ENCODE assay signal across 10 mouse cellular contexts in genomic region chr11:102780271-102780985, GRCm38 (mm10). TPM values are rescaled to one million over a fixed set of nuclear protein-coding genes. Genes with fewer than 3 reads are reported as not detected.
DNase-seq lines count a peak whose midpoint lies in the region; ATAC-seq and TF ChIP-seq lines count a peak whose summit lies in the region.
"Had no signal": no experiment of that assay in that cellular context is flagged by ENCODE, and none has a peak within 500 bp of the region (broad histone marks: within the 10 kb centered on the region; RNA-seq: fewer than 3 reads in every experiment).

No protein-coding gene starts in this region.

- H3K4me2 ChIP-seq in kidney, embryonic 14.5 days (replicated peaks; ENCODE audit: low read depth, low read length), result no peak overlapping the region

- DNase-seq in kidney, adult 11 months, result peak; percentile 69
- peak; percentile 87 for DNase-seq in kidney, adult 2 months
- peak; percentile 70 to 82 for DNase-seq in lung, postnatal 4 days
- no peak for DNase-seq in ovary, postnatal 10 days (ENCODE audit: low spot score)
- no peak for DNase-seq in right cerebral cortex, postnatal 4 days
- DNase-seq in layer of hippocampus, postnatal 14 days (ENCODE audit: low spot score in 2 of 2), result no peak

- no peaks in the 10 kb centered on the region for H3K27me3 ChIP-seq in kidney, embryonic 14.5 days (ENCODE audit: control insufficient read depth, insufficient read depth, low read length)
- no peaks in the 10 kb centered on the region for H3K27me3 ChIP-seq in kidney, adult 2 months (replicated peaks; ENCODE audit: control insufficient read depth, insufficient read depth, low read length)

- 39% methylated on average over 11 of the region's 11 CpGs for WGBS in kidney, embryonic 14.5 days
- 61% methylated on average over 11 of the region's 11 CpGs for WGBS in kidney, adult 2 months

- H3K9ac ChIP-seq in kidney, embryonic 14.5 days (ENCODE audit: low read depth, low read length), result no peak overlapping the region

- no peak overlapping the region for H3K4me3 ChIP-seq in kidney, embryonic 14.5 days (ENCODE audit: low read length)
- no peak overlapping the region for H3K4me3 ChIP-seq in cortical plate, adult 2 months (ENCODE audit: insufficient read depth, low read length)
- H3K4me3 ChIP-seq in kidney, adult 2 months (ENCODE audit: insufficient read depth, low read depth, low read length), result no peak overlapping the region

- no peak for TF ChIP-seq CTCF in cortical plate, adult 2 months (IDR thresholded peaks at IDR 0.05; ENCODE audit: extremely low read depth, insufficient read depth, low read length)
- TF ChIP-seq CTCF in kidney, adult 2 months (conservative IDR thresholded peaks at IDR 0.05; ENCODE audit: insufficient read depth, insufficient read length, low read depth, low read length), result no peak

- no peak overlapping the region for H3K27ac ChIP-seq in kidney, embryonic 14.5 days (ENCODE audit: low read depth, low read length)
- no peak overlapping the region; the same call in 1 of the 2 replicates for H3K27ac ChIP-seq in cortical plate, adult 2 months (ENCODE audit: insufficient read depth, low read length)
- peak overlapping the region; percentile 86 for H3K27ac ChIP-seq in kidney, adult 2 months (ENCODE audit: insufficient read depth, low read depth, low read length)
- H3K27ac ChIP-seq: macrophage had no signal

- no peaks in the 10 kb centered on the region; the same call in 1 of the 2 replicates for H3K36me3 ChIP-seq in kidney, embryonic 14.5 days (ENCODE audit: control insufficient read depth, insufficient read depth, low read length)
- no peaks in the 10 kb centered on the region for H3K36me3 ChIP-seq in kidney, adult 2 months (ENCODE audit: control insufficient read depth, insufficient read depth, low read length)
- H3K36me3 ChIP-seq: G1E had no signal

- no peak for ATAC-seq in kidney, embryonic 14.5 days (ENCODE audit: low FRiP score, low TSS enrichment)

- TF ChIP-seq POLR2A in cortical plate, adult 2 months (IDR thresholded peaks at IDR 0.05; ENCODE audit: extremely low read depth, insufficient read depth, low read length), result peak; percentile 24; the same call in 1 of the 2 replicates
- no peak for TF ChIP-seq POLR2A in kidney, adult 2 months (IDR thresholded peaks at IDR 0.05; ENCODE audit: low read depth, low read length)

- H3K4me1 ChIP-seq in kidney, embryonic 14.5 days (ENCODE audit: control insufficient read depth, insufficient read depth, low read length), result peaks cover 25% of the 10 kb centered on the region
- H3K4me1 ChIP-seq in cortical plate, adult 2 months (ENCODE audit: control insufficient read depth, insufficient read depth, low read length), result no peaks in the 10 kb centered on the region
- no peaks in the 10 kb centered on the region for H3K4me1 ChIP-seq in kidney, adult 2 months (ENCODE audit: control insufficient read depth, insufficient read depth, low read length)

- no peaks in the 10 kb centered on the region for H3K9me3 ChIP-seq in kidney, embryonic 14.5 days (ENCODE audit: control insufficient read depth, low read length)
- H3K9me3 ChIP-seq: G1E had no signal

RNA-seq across cellular contexts. Expression of gene Adam11, which starts 19.2 kb away (rescaled TPM):
- polyA plus RNA-seq in kidney, embryonic 14.5 days (2014; fragmentation: Nextera tagmentation; extraction: Ambion mirVana), result 3.5 and 7.8 TPM in 2 replicates
- 101 and 118 TPM in 2 replicates for polyA plus RNA-seq in cortical plate, adult 2 months (2012; rRNA removed)
- polyA plus RNA-seq in kidney, adult 2 months (2012; rRNA removed), result 5.0 and 5.2 TPM in 2 replicates
- total RNA-seq in layer of hippocampus, postnatal 14 days (2021), result 100 to 1,000 TPM; 186 to 207 TPM
- polyA plus RNA-seq: G1E had no signal

RNA-seq across cellular contexts. Expression of gene Gjc1, which starts 39.1 kb away (rescaled TPM):
- 63.0 and 69.6 TPM in 2 replicates for polyA plus RNA-seq in kidney, embryonic 14.5 days (2014; fragmentation: Nextera tagmentation; extraction: Ambion mirVana)
- polyA plus RNA-seq in cortical plate, adult 2 months (2012; rRNA removed), result 7.6 and 8.2 TPM in 2 replicates
- 4.9 and 5.1 TPM in 2 replicates for polyA plus RNA-seq in kidney, adult 2 months (2012; rRNA removed)
- 10 to 100 TPM; 10.3 to 12.9 TPM for total RNA-seq in layer of hippocampus, postnatal 14 days (2021)
- polyA plus RNA-seq: G1E, macrophage had no signal

RNA-seq across cellular contexts. Expression of gene Higd1b, which starts 55.2 kb away (rescaled TPM):
- polyA plus RNA-seq in kidney, embryonic 14.5 days (2014; fragmentation: Nextera tagmentation; extraction: Ambion mirVana), result 0.44 TPM in 1 of 2 replicates, not detected in the other
- polyA plus RNA-seq in cortical plate, adult 2 months (2012; rRNA removed), result 11.5 and 12.3 TPM in 2 replicates
- 2.2 and 4.1 TPM in 2 replicates for polyA plus RNA-seq in kidney, adult 2 months (2012; rRNA removed)
- total RNA-seq in layer of hippocampus, postnatal 14 days (2021), result 1 to 10 TPM; 5.3 to 6.5 TPM
- total RNA-seq: G1E had no signal
- polyA plus RNA-seq: G1E, macrophage had no signal

Comparison
In these comparisons a context has a peak if more than half of its experiments do, and no peak if none do; other contexts are left out.
1. DNase-seq: peak in kidney, adult 11 months (single experiment), kidney, adult 2 months (single experiment) and lung, postnatal 4 days (2 of 2); none in ovary, postnatal 10 days (single experiment), right cerebral cortex, postnatal 4 days (single experiment) and layer of hippocampus, postnatal 14 days (0 of 2).
2. RNA of gene Adam11, which starts 19.2 kb away (polyA plus RNA-seq): 101 to 118 TPM in cortical plate, adult 2 months; 3.5 to 7.8 TPM in kidney, embryonic 14.5 days and 5.0 to 5.2 TPM in kidney, adult 2 months; every median in the first group is over 10 times any median in the second.